Mouse (Mus musculus): ENCODE results near the gene Kbtbd3. TPM values are rescaled to one million over a fixed set of nuclear protein-coding genes. Genes with fewer than 3 reads are reported as not detected.

Kbtbd3 gene
- 7.7 and 8.5 TPM in 2 replicates for polyA plus RNA-seq (2015; fragmentation: Nextera tagmentation; extraction: Ambion mirVana)

GRCm38 (mm10) chr9:4309351-4310085 lies at the start of gene Kbtbd3, which contains the start of gene Aasdhppt:
Gene Kbtbd3, plus strand, starts transcription at chr9:4309833.
Gene Aasdhppt, minus strand, starts transcription at chr9:4309471.
- peak; percentile 100 for DNase-seq (ENCODE audit: low spot score)

GRCm38 (mm10) chr9:4259841-4260745 lies 49.5 kb upstream of the Kbtbd3 start:
- peak; percentile 46 for DNase-seq (ENCODE audit: low spot score)

- no peak for DNase-seq (ENCODE audit: low spot score)
Observed at GRCm38 (mm10) chr9:4260746-4261090, 48.9 kb upstream of the Kbtbd3 start.

GRCm38 (mm10) chr9:4266881-4267280 lies 42.8 kb upstream of the Kbtbd3 start:
- DNase-seq (ENCODE audit: low spot score): no peak

GRCm38 (mm10) chr9:4283850-4284249 lies 25.8 kb upstream of the Kbtbd3 start:
- DNase-seq (ENCODE audit: low spot score): no peak

- DNase-seq (ENCODE audit: low spot score): no peak
Observed at GRCm38 (mm10) chr9:4300466-4300865, 9.2 kb upstream of the Kbtbd3 start.

- DNase-seq (ENCODE audit: low spot score): no peak
Observed at GRCm38 (mm10) chr9:4304867-4305266, 4.8 kb upstream of the Kbtbd3 start.

GRCm38 (mm10) chr9:4308628-4309350 lies 844 bp upstream of the Kbtbd3 start:
- no peak for DNase-seq (ENCODE audit: low spot score)

- no peak for DNase-seq (ENCODE audit: low spot score)
Observed at GRCm38 (mm10) chr9:4310706-4311105, 1.1 kb downstream of the Kbtbd3 start.

GRCm38 (mm10) chr9:4311162-4311561 lies 1.5 kb downstream of the Kbtbd3 start:
- peak; percentile 13 for DNase-seq (ENCODE audit: low spot score)

- DNase-seq (ENCODE audit: low spot score): no peak
Observed at GRCm38 (mm10) chr9:4313946-4314345, 4.3 kb downstream of the Kbtbd3 start.

GRCm38 (mm10) chr9:4315746-4316145 lies 6.1 kb downstream of the Kbtbd3 start:
- no peak for DNase-seq (ENCODE audit: low spot score)

- no peak for DNase-seq (ENCODE audit: low spot score)
Observed at GRCm38 (mm10) chr9:4318939-4319721, 9.5 kb downstream of the Kbtbd3 start.

- no peak for DNase-seq (ENCODE audit: low spot score)
Observed at GRCm38 (mm10) chr9:4353163-4353562, 43.5 kb downstream of the Kbtbd3 start.

GRCm38 (mm10) chr9:4375828-4376639 lies 66.4 kb downstream of the Kbtbd3 start, which contains the start of gene Msantd4:
Gene Msantd4, plus strand, starts transcription at chr9:4376562.
- peak; percentile 96 for DNase-seq (ENCODE audit: low spot score)

GRCm38 (mm10) chr9:4376640-4377120 lies 67.0 kb downstream of the Kbtbd3 start:
- DNase-seq (ENCODE audit: low spot score): no peak

All from thymus, postnatal 0 days (tissue).